Mouse (Mus musculus) thymus, postnatal 4 days (tissue): Measurements from ENCODE around the gene Troap.
A peak's percentile ranks its signal among the peaks of the same experiment; 100 is the strongest.

Source experiments
- DNase-seq: peaks from one replicate; pipeline ENCODE4 v3.0.0; 2021

The Troap gene

GRCm38 (mm10) chr15:99074019-99074599 lies at the start of gene Troap:
TSS of gene Troap (plus strand) at chr15:99074575.
- DNase-seq, result no peak

GRCm38 (mm10) chr15:99024668-99025314 lies 49.6 kb upstream of the Troap start:
- peak; percentile 92 for DNase-seq

GRCm38 (mm10) chr15:99025414-99025813 lies 49.0 kb upstream of the Troap start:
- peak; percentile 24 for DNase-seq

- DNase-seq, result peak; percentile 78
Observed at GRCm38 (mm10) chr15:99026259-99026658, 48.1 kb upstream of the Troap start.

- DNase-seq, result no peak
Observed at GRCm38 (mm10) chr15:99027116-99027515, 47.3 kb upstream of the Troap start.

- no peak for DNase-seq
Observed at GRCm38 (mm10) chr15:99028874-99029458, 45.4 kb upstream of the Troap start.

GRCm38 (mm10) chr15:99029619-99030584 lies 44.5 kb upstream of the Troap start, which contains the start of gene Tuba1c:
TSS of gene Tuba1c (plus strand) at chr15:99029891.
- peak; percentile 84 for DNase-seq

GRCm38 (mm10) chr15:99030585-99031387 lies 43.6 kb upstream of the Troap start:
- DNase-seq, result peak; percentile 38

- no peak for DNase-seq
Observed at GRCm38 (mm10) chr15:99031388-99031675, 43.0 kb upstream of the Troap start.

GRCm38 (mm10) chr15:99032041-99032725 lies 42.2 kb upstream of the Troap start:
- no peak for DNase-seq

- DNase-seq, result no peak
Observed at GRCm38 (mm10) chr15:99032726-99033250, 41.6 kb upstream of the Troap start.

GRCm38 (mm10) chr15:99033498-99034270 lies 40.7 kb upstream of the Troap start:
- no peak for DNase-seq

- DNase-seq, result no peak
Observed at GRCm38 (mm10) chr15:99035431-99035830, 38.9 kb upstream of the Troap start.

- DNase-seq, result no peak
Observed at GRCm38 (mm10) chr15:99036249-99036905, 38.0 kb upstream of the Troap start.

- DNase-seq, result no peak
Observed at GRCm38 (mm10) chr15:99038025-99038424, 36.4 kb upstream of the Troap start.

- DNase-seq, result no peak
Observed at GRCm38 (mm10) chr15:99038797-99039196, 35.6 kb upstream of the Troap start.

- DNase-seq, result no peak
Observed at GRCm38 (mm10) chr15:99039306-99039705, 35.1 kb upstream of the Troap start.

GRCm38 (mm10) chr15:99039996-99040919 lies 34.1 kb upstream of the Troap start:
- no peak for DNase-seq
